Mouse (Mus musculus) lung, postnatal 36 days (tissue): ENCODE results near the gene Acsf3.

Experiments used
- DNase-seq: peaks from one replicate; pipeline ENCODE4 v3.0.0; 2022; ENCODE audit warnings: mixed read lengths

The Acsf3 gene

GRCm38 (mm10) chr8:122811870-122812494 lies 36.7 kb downstream of the Acsf3 start:
- DNase-seq, result no peak

GRCm38 (mm10) chr8:122812610-122813250 lies 37.4 kb downstream of the Acsf3 start:
- peak; percentile 13 for DNase-seq

DNA sequence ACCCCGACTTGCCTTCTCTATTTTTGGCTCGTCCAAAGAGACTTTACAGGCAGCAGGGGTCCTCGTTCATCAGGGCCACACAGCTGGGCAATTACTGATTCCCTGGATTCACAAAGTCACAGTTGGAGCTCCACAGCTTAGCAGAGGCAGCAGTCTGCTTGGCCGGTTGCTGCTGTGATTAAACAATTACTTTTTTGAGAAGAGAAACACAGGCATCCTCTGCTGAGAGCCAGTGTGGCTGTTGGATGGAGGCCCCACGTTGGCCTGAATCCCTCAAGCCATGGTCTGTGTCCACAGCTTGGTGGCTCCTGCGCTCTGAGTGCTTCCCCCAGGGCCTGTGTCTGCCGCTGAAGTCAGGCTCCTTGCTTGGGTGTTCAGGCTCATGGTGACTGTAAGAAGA lies 39.3 kb downstream of the Acsf3 start:
- DNase-seq, result no peak

GRCm38 (mm10) chr8:122816965-122817364 lies 41.7 kb downstream of the Acsf3 start:
- DNase-seq, result no peak

- DNase-seq, result no peak
Measured at GRCm38 (mm10) chr8:122817724-122818496, 42.6 kb downstream of the Acsf3 start.

DNA sequence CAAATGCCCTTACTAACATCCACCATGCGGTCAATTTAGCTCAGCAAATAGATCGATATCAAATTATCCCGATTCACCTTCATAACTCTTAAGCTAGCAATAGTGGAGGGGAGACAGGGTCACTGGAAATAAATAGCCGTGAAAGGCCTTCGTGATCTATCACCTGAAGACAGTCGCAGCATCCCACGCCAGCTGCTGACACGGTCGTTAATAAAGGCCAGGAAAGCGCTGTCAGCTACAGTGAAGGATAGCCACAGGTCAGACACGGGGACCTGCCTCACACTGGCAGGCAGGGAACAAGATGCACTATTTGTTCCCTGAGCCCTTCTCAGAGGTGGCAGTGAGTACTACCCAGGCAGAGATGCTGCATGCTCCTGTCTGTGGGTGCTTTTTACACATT lies 44.5 kb downstream of the Acsf3 start:
- no peak for DNase-seq

GRCm38 (mm10) chr8:122824571-122824970 lies 49.3 kb downstream of the Acsf3 start:
- no peak for DNase-seq

GRCm38 (mm10) chr8:122824986-122825385 lies 49.7 kb downstream of the Acsf3 start:
- no peak for DNase-seq

DNA sequence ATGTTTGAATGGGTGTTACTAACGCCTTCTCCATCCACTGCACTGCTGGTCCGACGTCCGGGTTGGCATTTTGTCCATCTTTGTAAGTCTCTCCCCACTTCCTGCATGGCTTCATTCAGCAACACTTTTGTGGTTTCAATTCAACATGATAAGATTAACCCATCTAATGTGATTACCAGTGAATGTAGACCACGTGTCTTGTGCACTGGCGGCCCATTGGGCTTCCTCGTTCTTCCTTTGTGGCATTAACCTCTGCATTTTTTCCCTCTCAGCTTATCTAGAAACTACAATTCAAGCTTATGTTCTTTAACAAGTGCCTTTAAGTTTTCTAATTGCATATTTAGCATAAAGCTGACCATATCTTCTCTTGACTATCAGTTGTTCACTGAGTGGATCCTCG lies 50.1 kb downstream of the Acsf3 start:
- no peak for DNase-seq

- DNase-seq, result no peak
Measured at GRCm38 (mm10) chr8:122829396-122829795, 54.1 kb downstream of the Acsf3 start.

- DNase-seq, result peak; percentile 95
Measured at GRCm38 (mm10) chr8:122830349-122831061, 55.2 kb downstream of the Acsf3 start.

- DNase-seq, result no peak
Measured at GRCm38 (mm10) chr8:122834416-122834815, 59.1 kb downstream of the Acsf3 start.

GRCm38 (mm10) chr8:122834971-122835370 lies 59.7 kb downstream of the Acsf3 start:
- DNase-seq, result peak; percentile 86

- DNase-seq, result no peak
Measured at GRCm38 (mm10) chr8:122836199-122836598, 60.9 kb downstream of the Acsf3 start.

DNA sequence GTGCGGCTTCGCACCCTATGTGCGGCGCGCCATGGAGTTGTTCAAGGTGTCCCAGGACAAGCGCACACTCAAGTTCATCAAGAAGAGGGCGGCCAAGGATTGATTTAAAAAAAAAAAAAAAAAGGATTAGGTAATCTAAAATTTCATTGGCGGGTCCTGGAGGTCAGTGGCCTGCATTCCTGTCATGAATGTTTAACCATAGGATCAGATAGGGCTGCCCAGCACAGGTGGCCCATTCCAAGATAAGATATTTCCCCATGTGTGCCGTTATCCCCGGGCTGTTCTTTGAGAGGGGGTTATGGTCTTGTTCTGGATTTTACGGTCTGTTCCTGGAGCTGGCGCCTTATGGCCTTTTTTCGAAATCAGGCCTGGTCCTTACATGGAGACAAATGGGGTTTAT lies 61.4 kb downstream of the Acsf3 start:
- no peak for DNase-seq

DNA sequence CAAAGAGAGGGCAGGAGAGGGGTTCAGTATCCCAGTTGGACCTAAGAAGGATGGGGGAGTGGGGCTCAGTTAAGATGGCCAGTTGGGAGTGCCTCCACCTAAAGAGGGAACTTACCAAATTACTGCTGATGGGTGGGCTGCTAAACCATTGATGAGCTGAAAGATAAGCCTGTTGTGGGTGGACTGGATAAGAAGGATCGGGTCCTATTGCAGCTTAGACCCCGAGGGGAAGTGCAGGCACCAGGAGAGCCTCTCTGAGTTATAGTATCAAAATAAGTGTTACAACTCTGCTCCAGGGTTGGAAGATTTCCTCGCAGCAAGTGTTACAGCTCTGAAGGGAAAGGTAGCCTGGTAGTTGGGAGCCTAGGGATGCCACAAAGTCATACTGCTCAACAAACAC lies 68.9 kb downstream of the Acsf3 start:
- no peak for DNase-seq

DNA sequence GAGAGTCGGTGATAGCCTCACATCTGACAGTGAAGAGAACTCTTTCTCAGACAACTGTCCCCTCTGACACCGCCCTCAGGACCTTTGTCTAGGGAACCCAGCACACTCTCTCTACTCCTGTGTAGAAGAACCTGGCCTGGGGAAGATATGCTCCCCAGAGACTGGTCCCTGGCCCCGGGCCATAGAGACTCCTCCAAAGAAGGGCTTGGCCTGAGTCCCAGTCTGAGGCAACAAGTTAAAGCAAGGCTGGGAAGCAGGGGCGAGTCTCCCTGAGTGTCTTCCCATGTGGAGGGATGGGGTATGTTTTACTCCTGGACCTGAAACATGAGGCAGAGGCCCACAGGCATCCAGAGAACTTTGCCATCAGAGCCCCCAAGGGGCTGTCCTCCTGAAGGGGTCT lies 70.4 kb downstream of the Acsf3 start:
- peak; percentile 11 for DNase-seq

DNA sequence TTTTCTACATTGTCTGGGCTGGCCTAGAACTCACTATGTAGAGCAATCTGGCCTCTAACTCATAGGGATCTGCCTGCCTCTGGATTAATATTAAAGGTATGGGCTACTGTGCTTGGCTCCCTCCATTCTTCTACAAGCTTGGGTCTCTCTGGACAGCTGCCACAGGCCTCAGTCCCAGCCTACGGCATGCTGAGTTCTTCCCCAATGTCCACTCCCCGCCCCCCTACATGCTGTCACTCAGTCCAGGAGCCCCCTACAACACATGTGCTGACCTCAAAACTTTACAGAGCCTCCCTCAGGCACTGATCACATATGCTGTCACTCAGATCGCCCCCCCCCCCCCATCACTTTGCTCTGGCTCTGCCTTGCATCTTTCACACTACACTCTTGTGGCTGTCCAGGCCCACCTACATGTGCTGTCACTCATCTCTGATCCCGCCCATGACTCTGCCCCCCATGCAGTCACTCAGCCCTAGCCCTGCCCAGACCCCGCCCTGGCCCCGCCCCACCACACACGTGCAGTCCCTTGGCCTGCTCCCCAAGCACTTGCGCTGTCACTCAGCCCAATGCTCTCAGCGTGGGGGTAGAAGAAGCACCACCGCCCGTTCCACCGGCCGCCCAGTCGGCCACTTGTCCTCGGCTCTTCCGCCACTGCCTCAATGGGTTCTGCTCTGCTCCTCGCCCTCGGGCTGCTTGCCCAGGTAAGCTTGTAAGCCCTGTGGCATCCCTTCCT lies 72.7 kb downstream of the Acsf3 start, which contains the start of gene Cdh15:
Cdh15 (plus strand) TSS at position 138 of the 733 bp plus-strand sequence.
- DNase-seq, result peak; percentile 57

GRCm38 (mm10) chr8:122849152-122849910 lies 74.0 kb downstream of the Acsf3 start:
- DNase-seq, result no peak

GRCm38 (mm10) chr8:122850641-122851240 lies 75.5 kb downstream of the Acsf3 start:
- no peak for DNase-seq
